Mouse (Mus musculus): Measurements from ENCODE around the gene Trmt11.

DNA sequence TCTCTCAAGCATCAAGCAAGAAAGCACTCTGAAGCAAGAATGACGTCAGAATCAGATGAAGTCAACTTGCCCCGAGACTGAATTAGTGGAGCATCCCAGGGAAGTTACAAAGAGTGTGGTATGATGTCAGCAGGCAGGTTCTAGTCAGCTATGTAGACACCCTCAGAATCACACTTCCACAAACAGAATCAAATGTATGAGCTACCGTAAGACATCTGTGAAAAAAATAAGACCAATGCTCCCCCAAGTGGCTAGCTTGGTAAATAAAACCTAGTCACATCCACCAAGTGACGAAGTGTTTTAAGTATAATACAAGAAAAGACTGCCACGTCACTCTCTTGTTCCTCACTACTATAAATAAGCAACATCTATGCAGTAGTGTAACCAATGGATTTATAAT lies 13.5 kb downstream of the Trmt11 start:
- TF ChIP-seq POLR2A (IDR thresholded peaks at IDR 0.05; ENCODE audit: insufficient read depth, low read depth, low read length) (no peak), CTCF (IDR thresholded peaks at IDR 0.05; ENCODE audit: insufficient read depth, low read depth, low read length) (no peak)

Data from olfactory bulb, adult 2 months (tissue).